Mouse (Mus musculus) embryonic fibroblast, embryonic 13.5 days (primary cell): ENCODE results near the gene Chic1.

Source experiments
- CTCF ChIP-seq: IDR thresholded peaks from 2 replicates; pipeline ENCODE4 v1.5.1; 2011; ENCODE audit warnings: mild to moderate bottlenecking, control low read depth, low read length, moderate library complexity, borderline replicate concordance; ENCODE audit not compliant: insufficient read depth
- POLR2A ChIP-seq: IDR thresholded peaks from 2 replicates; pipeline ENCODE4 v1.6.1; 2011; ENCODE audit warnings: low read depth, mild to moderate bottlenecking, control low read depth, low read length, moderate library complexity

GRCm38 (mm10) chrX:103440803-103441202, 84.5 kb downstream of the Chic1 start:
- TF ChIP-seq CTCF, result no peak
- no peak for TF ChIP-seq POLR2A
